Mouse (Mus musculus) heart, postnatal 0 days (tissue): ENCODE data around the gene Serac1.

Experiments
- CTCF ChIP-seq: IDR thresholded peaks from 2 replicates; pipeline ENCODE4 v1.5.1; 2016; ENCODE audit warnings: antibody characterized with exemption, control low read depth, low read depth
- EP300 ChIP-seq: IDR thresholded peaks from 2 replicates; pipeline ENCODE4 v1.6.1; 2016; ENCODE audit warnings: antibody characterized with exemption, low read depth

DNA sequence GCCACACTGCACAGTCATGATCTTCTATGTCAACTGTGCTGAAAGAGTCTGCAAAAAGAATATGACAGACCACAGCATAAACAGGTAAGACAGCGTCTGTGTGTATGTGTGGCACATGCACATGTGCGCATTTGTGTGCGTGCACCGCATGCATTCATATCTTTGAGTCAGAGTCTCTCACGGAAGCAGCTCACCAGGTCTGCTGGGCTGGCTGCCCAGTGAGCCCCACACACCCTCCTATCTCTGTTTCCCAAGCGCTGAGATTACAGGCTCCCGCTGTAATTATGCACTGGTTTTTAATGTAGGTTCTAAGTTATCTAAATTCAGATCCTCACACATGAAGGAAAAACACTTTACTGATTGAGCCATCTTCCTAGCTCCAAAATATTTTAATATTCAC is 11.9 kb downstream of the Serac1 start:
- TF ChIP-seq EP300 (no peak), CTCF (no peak)
